Mouse (Mus musculus): ENCODE results near the gene Eif3j1. TPM values are rescaled to one million over a fixed set of nuclear protein-coding genes. Genes with fewer than 3 reads are reported as not detected.
"Not testable (repeated sequence)": the region's sequence is repeated elsewhere in the genome, so short reads cannot be mapped to it uniquely, and the experiment has no call there.

Gene Eif3j1
- total RNA-seq, 2 experiments from 2014 or later = 24.1 to 24.8 TPM

- not testable (repeated sequence) for DNase-seq
Measured at GRCm38 (mm10) chr2:122097686-122098085, 69.3 kb downstream of the Eif3j1 start.

DNA sequence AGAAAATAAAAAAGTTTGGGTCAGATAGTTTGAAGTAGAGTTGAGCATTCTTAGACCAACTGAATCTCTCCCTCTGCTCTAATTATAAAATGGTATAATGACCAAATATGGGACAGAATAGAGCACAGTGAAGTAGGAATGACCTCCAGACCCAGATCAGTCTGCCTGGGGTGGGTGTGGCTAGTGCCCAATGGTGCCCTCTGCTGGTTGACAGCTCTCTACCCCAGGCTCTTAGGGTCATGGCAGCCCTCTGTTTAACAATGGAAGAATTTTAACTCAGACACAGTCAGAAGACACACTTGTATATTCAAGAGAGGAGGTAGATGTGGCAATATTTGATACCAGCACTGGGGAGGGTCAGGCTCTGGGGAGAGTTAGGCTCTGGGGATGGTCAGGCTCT is 73.7 kb downstream of the Eif3j1 start:
- DNase-seq = no peak

Small RNA genes lying within 50 kb of the gene (microRNA-seq; reads per million reads assigned to microRNA genes)
- 0 reads per million in 2 experiments for gene Gm47314 (ENCODE audit: borderline replicate concordance in 2 of 2)

Other genes starting within 250 kb of the Eif3j1 start
- under 1 TPM; 0.16 to 0.26 TPM for gene Frmd5, start 221.5 kb upstream of the Eif3j1 start, total RNA-seq (2021)
- 10 to 100 TPM in 1 of 2 experiments, 1 to 10 TPM in 1; 8.8 to 10.2 TPM for gene Casc4, start 161.6 kb upstream of the Eif3j1 start, total RNA-seq (2021)
- gene Ctdspl2, start 72.5 kb upstream of the Eif3j1 start, total RNA-seq (2021) = 1 to 10 TPM; 7.2 to 7.6 TPM
- under 1 TPM in 1 of 2 experiments, not detected in 1; 0.15 TPM for gene Mageb3, start 72.5 kb upstream of the Eif3j1 start, total RNA-seq (2021)
- gene Spg11, start 89.8 kb downstream of the Eif3j1 start, total RNA-seq (2021) = 1 to 10 TPM; 5.0 to 5.6 TPM
- gene B2m, start 119.1 kb downstream of the Eif3j1 start, total RNA-seq (2021) = 100 to 1,000 TPM in 1 of 2 experiments, 10 to 100 TPM in 1; 61.7 to 111 TPM
- gene Trim69, start 132.2 kb downstream of the Eif3j1 start, total RNA-seq (2021) = not detected
- gene Patl2, start 157.6 kb downstream of the Eif3j1 start, total RNA-seq (2021) = not detected
- gene Terb2, start 157.7 kb downstream of the Eif3j1 start, total RNA-seq (2021) = not detected
- 10 to 100 TPM; 37.8 to 39.9 TPM for gene Sord, start 206.2 kb downstream of the Eif3j1 start, total RNA-seq (2021)

Measured in gastrocnemius, postnatal 25 days (tissue).